Mouse (Mus musculus): ENCODE measurements at regions not wholly inside any gene's neighbourhood (a gene's known extent, or its start where the extent isn't known, plus 50 kb on each side); places are given as distances from the start of the nearest gene placed in this dataset.

DNA sequence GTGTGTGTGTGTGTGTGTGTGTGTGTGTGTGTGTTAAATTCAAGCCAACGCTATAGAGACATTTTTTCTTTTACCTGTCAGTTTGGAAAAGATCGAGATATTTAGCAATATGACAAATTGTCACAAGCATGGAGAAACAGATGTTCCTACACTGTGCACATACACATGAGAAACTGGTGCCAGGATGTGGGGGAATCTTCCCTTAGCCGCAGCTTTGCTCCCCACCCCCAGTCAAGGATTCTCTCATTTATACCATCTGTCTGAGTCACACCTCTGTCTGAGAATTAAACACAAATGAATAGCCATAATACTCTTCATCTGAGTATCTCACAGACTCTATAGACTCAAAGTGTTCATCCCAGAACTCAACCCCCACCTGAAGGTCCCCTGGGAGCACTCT, 159.9 kb downstream of the Ibtk start:
- no peak for TF ChIP-seq CTCF (IDR thresholded peaks at IDR 0.05; ENCODE audit: low read depth)
- no peak for TF ChIP-seq EP300 (optimal IDR thresholded peaks at IDR 0.05)
